Mouse (Mus musculus) bone marrow, adult 2 months (tissue): ENCODE results near the gene Gm11077. TPM values are rescaled to one million over a fixed set of nuclear protein-coding genes. Genes with fewer than 3 reads are reported as not detected.
A peak's percentile ranks its signal among the peaks of the same experiment; 100 is the strongest.

Experiments used
- H3K27ac ChIP-seq: fragments of 200-500 bp; 2 replicates; pipeline ENCODE4 v1.5.1; 2012; ENCODE audit warnings: low read depth, mild to moderate bottlenecking, control low read depth, inconsistent platforms, low read length; ENCODE audit not compliant: control insufficient read depth, poor library complexity, insufficient read depth
- H3K4me1 ChIP-seq: fragments of 200-500 bp; 2 replicates; pipeline ENCODE4 v1.6.1; 2011; ENCODE audit warnings: low read length; ENCODE audit not compliant: control insufficient read depth, insufficient read depth
- H3K4me3 ChIP-seq: fragments of 200-500 bp; replicated peaks from 2 replicates; pipeline ENCODE3; 2011; ENCODE audit warnings: mild to moderate bottlenecking, low read depth, low read length, control low read depth; ENCODE audit not compliant: control insufficient read depth
- CTCF ChIP-seq: fragments of 200-500 bp; IDR thresholded peaks from 2 replicates; pipeline ENCODE4 v1.5.1; 2011; ENCODE audit warnings: low read length, control low read depth; ENCODE audit not compliant: control insufficient read depth, insufficient read depth
- POLR2A ChIP-seq: fragments of 200-500 bp; IDR thresholded peaks from 2 replicates; pipeline ENCODE4 v1.6.1; 2011; ENCODE audit warnings: low read depth, mild to moderate bottlenecking, control low read depth, low read length, borderline replicate concordance; ENCODE audit not compliant: control insufficient read depth
- WGBS: fragments of 180-500 bp; shearing (Covaris S2); methylation state at CpG from one replicate; pipeline ENCODE4 v1.1.7; 2018; 5-methylcytosine and 5-hydroxymethylcytosine counted together
- polyA plus RNA-seq: library from polyadenylated mRNA; stranded (reverse); fragments of >200 nt; gene quantifications from 2 replicates; pipeline ENCODE4 v1.2.4, GENCODE M21; 2011; ENCODE audit warnings: low replicate concordance; ENCODE audit not compliant: missing spikeins, insufficient read depth, insufficient read length

The Gm11077 gene
- polyA plus RNA-seq, 1 experiment: not detected

DNA sequence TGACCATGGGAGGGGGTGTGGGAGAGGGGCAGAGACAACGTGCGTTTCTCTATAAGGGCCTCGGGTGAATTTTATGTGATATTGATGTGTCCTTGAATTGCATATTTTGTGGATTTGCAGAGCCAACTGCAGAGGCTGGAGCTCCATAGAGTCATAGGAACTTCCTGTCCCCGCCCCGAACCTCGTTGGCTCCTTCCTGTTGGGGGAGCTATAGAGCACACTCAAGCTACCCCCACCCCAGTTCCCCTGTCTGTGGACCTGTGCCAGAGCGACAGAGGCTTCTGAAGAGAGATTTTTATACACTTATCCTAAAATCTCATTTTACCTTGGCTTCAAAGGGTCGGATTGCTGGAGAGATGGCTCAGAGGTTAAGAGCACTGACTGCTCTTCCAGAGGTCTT, 39.1 kb downstream of the Gm11077 start:
- WGBS: 54% methylated on average over 8 of the region's 8 CpGs
- Histone ChIP-seq H3K4me1 (no peaks in the 10 kb centered on the region; the same call in 1 of the 2 replicates), H3K4me3 (no peak overlapping the region), H3K27ac (no peak overlapping the region)
- TF ChIP-seq POLR2A (no peak), CTCF (no peak)

DNA sequence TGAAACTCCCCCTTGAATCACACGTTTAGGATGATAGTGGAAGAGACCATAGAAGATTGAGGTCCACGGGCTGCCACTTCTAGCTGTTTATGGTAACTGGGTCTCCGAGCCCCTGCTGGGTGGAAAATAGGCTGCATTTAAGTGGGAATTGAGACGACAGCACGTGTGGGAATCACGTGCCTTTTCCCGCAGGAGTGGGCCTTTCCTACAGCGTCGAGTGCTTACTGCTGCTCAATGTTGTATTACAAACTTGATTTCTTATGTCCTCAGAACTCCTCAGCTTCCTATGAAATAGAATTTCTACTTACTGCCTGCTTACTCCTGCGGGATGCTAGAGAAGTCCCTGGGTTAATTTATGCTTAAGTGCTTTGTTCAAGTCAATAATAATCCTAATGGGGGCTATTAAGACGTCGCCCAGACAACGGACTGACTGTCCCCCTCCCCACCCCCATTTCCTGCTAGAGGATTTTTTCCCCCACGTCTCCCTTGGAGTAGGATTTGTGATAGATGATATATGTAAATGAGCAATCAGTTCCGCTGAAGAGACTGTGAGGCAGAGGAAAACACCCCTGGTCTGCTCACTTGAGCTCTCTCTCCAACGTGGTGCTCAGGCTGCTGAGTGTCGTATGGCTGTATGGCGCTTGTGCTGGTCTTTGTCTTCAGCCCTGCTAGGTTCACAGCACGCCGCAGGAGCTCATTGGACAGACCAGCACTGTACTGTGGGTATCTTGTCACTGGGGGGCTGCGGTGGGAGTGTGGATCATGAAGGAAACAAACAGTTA, 40.0 kb downstream of the Gm11077 start:
- H3K4me1 ChIP-seq: no peaks in the 10 kb centered on the region; the same call in 1 of the 2 replicates
- H3K4me3 ChIP-seq: no peak overlapping the region
- TF ChIP-seq POLR2A: no peak
- no peak for TF ChIP-seq CTCF
- no peak overlapping the region for H3K27ac ChIP-seq
- 83% methylated on average over 21 of the region's 21 CpGs for WGBS

DNA sequence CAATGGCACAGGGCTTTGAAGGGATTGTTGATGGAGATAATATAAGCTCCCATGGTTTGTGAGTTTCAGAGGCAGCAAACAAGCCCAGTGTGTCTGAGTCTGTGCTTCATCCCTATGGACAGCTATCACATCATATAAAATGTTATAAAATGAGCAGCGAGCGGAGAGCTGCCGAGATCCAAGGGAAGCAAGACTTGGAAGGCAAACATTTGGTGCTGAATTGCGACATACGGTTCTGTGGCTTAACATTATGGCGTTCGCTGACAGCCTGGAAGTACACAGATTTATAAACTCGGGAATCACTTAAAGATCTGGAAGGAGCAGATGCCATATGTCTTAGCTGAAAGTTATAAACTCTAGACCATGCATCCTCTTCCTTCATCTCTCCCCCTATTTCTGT, 47.2 kb downstream of the Gm11077 start:
- 80% methylated on average over 8 of the region's 8 CpGs for WGBS
- H3K27ac ChIP-seq: no peak overlapping the region

DNA sequence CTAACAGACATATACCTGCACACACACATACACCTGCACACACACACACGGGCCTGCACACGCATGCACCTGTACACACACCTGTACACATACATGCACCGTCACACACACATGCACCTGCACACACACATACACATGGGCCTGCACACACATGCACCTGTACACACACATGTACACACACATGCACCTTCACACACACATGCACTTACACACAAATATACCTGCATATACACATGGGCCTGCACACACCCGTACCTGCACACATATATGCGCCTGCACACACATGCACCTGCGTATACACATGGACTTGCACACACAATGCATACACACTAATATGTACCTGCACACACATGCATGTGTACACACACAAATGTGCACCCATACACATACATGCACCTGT, 53.4 kb downstream of the Gm11077 start:
- Histone ChIP-seq H3K27ac (no peak overlapping the region), H3K4me3 (no peak overlapping the region), H3K4me1 (no peaks in the 10 kb centered on the region)
- 92% methylated on average over 6 of the region's 6 CpGs for WGBS
- no peak for TF ChIP-seq CTCF
- TF ChIP-seq POLR2A: no peak

More for the DNA sequence above, 47.2 kb downstream of the Gm11077 start:
- Histone ChIP-seq H3K4me3 (no peak overlapping the region), H3K4me1 (no peaks in the 10 kb centered on the region)
- no peak for TF ChIP-seq POLR2A
- no peak for TF ChIP-seq CTCF

DNA sequence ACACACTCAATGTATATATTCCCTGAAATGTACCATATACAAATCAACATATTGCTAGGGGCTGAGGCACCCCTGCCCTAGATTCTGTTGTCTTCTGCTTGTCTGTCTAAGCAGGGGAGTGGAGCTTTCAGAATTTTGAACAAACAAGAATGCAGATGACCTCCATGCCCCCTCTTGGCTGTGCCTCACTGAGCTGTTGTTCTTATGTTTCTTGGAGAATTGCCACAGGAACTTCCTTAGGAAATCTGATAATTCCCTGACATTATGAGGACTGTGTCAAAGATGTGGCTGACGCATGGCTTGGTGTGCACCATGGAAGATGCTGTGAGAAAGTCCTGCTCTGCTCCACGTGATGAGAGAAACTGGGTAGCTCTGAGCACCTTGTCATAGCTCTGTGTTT, 57.0 kb downstream of the Gm11077 start:
- H3K4me1 ChIP-seq: no peaks in the 10 kb centered on the region
- no peak overlapping the region for H3K4me3 ChIP-seq
- no peak for TF ChIP-seq CTCF
- TF ChIP-seq POLR2A: no peak
- 82% methylated on average over 2 of the region's 2 CpGs for WGBS
- H3K27ac ChIP-seq: no peak overlapping the region

DNA sequence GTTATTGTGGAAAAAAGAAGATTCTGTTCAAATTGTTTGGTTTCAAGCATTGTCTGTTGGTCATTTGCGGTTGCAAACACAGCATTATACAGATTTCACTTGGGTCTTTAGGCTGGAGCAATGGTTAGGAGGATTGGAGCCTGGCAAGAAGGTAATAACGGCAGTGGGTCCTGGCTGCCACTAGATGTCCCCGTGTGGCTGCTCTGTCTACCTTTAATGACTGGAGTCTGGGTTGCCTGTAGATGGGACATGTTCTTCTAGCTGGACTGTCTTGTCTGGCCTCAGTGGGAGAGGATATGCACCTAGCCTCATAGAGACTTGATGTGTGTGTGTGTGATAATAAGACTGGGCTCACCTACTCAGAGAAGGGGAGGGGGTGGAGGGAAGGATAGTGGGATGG, 60.8 kb downstream of the Gm11077 start:
- no peak overlapping the region for H3K27ac ChIP-seq
- no peaks in the 10 kb centered on the region for H3K4me1 ChIP-seq
- peak; percentile 33; the same call in 1 of the 2 replicates for TF ChIP-seq CTCF
- TF ChIP-seq POLR2A: no peak
- no peak overlapping the region for H3K4me3 ChIP-seq
- 24% methylated on average over 3 of the region's 3 CpGs for WGBS

DNA sequence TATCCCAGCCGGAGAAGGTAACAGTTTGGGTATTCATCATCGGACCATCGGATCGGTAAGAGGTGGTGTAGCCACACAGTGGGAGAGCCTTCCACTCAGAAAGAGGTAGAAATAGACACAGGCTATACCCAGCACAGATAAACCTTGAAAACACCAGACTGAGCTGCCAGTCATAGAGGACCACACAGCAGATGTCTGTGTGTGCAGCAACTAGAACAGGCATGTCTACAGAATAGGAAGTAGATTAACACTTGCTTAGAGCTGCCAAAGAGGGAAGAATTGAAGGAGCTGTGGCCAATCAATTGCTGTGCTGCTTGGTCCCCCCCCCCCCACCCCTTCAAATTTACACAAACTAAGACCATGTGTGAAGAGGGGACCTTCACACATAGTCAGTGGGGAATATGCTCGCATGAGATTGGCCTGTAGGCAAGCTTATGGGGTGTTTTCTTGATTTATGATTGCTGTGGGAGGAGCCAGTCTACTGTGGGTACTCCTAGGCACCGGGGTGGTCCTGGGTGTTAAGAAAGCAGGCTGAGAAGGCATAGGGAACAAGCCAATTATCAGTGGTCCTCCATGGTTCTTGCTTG, 64.7 kb downstream of the Gm11077 start:
- no peak for TF ChIP-seq CTCF
- TF ChIP-seq POLR2A: no peak
- no peaks in the 10 kb centered on the region for H3K4me1 ChIP-seq
- no peak overlapping the region for H3K4me3 ChIP-seq
- 75% methylated on average over 6 of the region's 6 CpGs for whole genome bisulfite sequencing
- no peak overlapping the region for H3K27ac ChIP-seq

DNA sequence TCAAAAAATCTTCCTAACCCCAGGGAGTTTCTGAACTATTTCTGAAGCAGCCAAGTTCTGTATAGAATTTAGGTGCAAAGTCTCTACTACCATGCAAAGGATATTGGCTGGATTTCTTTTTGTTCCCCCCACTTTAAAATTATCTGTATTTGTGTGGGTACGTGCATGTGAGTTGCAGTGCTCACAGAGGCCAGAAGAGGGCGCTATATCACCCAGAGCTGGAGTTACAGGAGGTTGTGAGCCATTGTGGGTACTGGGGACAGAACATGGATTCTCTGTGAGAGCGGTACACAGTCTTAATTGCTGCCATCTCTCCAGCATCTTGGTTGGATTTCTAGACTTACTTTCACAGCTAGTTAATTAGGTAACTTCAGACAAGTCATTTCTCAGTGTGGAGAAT, 69.8 kb downstream of the Gm11077 start:
- TF ChIP-seq POLR2A (no peak), CTCF (0 out of 2 replicates have a peak, but pooled peaks have one; percentile 21)
- H3K27ac ChIP-seq: no peak overlapping the region
- H3K4me3 ChIP-seq: no peak overlapping the region
- WGBS: 69% methylated on average over 3 of the region's 3 CpGs
- H3K4me1 ChIP-seq: no peaks in the 10 kb centered on the region
